Mouse (Mus musculus): Measurements from ENCODE around the gene Gpha2.

Gene Gpha2

DNA sequence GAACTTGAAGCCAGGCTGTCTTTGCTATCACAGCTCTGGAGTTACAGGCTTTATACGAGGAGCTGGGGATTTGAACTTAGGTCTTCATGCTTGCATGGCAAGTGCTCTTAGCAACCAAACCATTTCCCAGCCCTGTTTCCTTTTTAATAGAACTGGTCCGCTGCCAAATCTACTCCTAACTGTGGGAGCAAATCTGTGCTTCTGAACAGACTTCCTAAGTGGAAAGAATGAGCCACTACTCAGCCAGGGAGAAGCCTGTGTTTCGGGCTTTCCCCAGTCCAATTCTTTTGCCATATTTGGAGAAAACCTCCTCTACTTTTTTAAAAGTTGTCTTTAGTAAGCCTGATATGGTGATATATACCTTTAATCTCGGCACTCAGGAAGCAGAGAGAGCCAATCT, 46.6 kb downstream of the Gpha2 start:
- no peak for DNase-seq (ENCODE audit: inconsistent ontology term)

- DNase-seq (ENCODE audit: inconsistent ontology term) = no peak
Measured at GRCm38 (mm10) chr19:6273592-6273991, 47.4 kb downstream of the Gpha2 start.

- no peak for DNase-seq (ENCODE audit: inconsistent ontology term)
Measured at GRCm38 (mm10) chr19:6273998-6274608, 47.9 kb downstream of the Gpha2 start.

- no peak for DNase-seq (ENCODE audit: inconsistent ontology term)
Measured at GRCm38 (mm10) chr19:6275740-6276389, 49.7 kb downstream of the Gpha2 start.

- DNase-seq (ENCODE audit: inconsistent ontology term) = peak; percentile 99
Measured at GRCm38 (mm10) chr19:6276426-6277421, 50.5 kb downstream of the Gpha2 start, which contains the start of gene Ehd1. Gene Ehd1, plus strand, starts transcription at chr19:6276725.
